Mouse (Mus musculus): ENCODE results near the gene Aim2.

Aim2 gene

GRCm38 (mm10) chr1:173389901-173390401, 39.3 kb downstream of the Aim2 start:
- no peak for DNase-seq (ENCODE audit: extremely low read depth, low read depth)

DNA sequence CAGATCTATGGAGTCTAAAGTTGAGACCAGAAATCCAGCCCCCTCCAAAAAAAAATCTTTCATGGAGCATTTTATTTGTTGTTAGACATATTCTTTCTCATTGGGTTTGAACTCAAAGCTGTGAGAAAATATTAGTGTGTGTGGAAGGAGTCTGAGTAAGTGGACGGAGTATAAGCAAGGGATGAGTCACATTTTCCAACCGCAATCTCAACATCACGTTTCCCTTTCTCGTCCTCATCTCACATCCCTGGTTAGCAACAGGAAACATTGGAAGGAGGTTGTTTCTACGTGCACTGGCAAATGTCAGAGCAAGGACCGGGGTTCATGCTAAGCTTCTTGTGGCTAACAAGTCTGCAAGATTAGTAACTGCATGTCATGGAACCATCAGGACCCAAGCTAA, 41.1 kb downstream of the Aim2 start:
- no peak for DNase-seq (ENCODE audit: extremely low read depth, low read depth)

DNA sequence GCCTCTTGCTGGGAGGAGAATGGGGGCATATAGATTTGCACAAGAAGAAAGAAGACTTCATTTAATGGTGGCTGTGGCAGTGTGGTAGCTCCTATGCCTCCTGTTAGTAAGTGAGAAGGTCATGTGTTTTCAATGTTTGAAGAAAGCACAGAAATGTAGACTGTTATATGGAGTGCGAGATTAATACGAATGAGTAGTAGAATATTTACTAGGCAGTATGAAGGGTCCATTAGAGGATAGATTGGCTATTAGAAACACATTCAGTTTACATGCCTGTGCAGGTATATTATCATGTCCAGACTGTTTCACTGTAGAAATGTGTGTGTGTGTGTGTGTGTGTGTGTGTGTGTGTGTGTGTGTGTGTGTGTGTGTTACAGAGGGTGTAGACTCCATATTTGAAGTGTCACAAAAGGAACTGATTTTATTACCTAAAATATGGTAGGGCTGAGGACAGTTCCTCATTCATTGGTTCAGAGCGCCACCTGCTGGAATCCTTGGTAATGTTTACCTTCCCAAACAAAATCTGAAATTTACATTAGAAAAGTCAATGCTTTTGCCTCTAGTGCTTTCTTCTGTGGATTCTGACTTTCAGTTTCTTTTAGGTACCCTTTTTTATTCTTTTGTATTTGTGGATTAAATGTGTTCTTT, 47.8 kb downstream of the Aim2 start:
- peak; percentile 25 for DNase-seq (ENCODE audit: extremely low read depth, low read depth)

GRCm38 (mm10) chr1:173404696-173405309, 54.1 kb downstream of the Aim2 start:
- DNase-seq (ENCODE audit: extremely low read depth, low read depth), result no peak

DNA sequence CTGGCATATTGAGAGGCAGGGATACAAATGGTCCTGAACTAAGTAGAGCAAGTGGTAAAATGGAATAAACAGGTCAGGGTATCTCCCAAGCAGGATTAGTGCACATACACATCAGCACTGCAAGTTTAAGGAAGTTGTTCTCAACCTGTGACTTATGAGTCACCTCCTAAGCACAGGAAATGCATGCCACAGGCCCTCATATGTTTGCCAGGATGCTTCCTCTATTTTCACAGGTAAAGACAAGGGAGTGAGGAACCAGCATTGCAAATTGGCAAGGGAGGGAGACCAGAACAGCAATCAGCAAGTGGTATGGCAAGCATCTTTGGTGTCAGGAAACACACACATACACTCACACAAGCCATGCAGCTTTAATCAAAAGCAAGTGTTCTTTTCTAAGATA, 58.4 kb downstream of the Aim2 start:
- peak; percentile 47 for DNase-seq (ENCODE audit: extremely low read depth, low read depth)

- DNase-seq (ENCODE audit: extremely low read depth, low read depth), result no peak
These were observed 61.2 kb downstream of the Aim2 start for GRCm38 (mm10) chr1:173411863-173412262.

- DNase-seq (ENCODE audit: extremely low read depth, low read depth), result no peak
These were observed 64.0 kb downstream of the Aim2 start for GRCm38 (mm10) chr1:173414631-173415030.

- no peak for DNase-seq (ENCODE audit: extremely low read depth, low read depth)
These were observed 67.8 kb downstream of the Aim2 start for GRCm38 (mm10) chr1:173418516-173418915.

DNA sequence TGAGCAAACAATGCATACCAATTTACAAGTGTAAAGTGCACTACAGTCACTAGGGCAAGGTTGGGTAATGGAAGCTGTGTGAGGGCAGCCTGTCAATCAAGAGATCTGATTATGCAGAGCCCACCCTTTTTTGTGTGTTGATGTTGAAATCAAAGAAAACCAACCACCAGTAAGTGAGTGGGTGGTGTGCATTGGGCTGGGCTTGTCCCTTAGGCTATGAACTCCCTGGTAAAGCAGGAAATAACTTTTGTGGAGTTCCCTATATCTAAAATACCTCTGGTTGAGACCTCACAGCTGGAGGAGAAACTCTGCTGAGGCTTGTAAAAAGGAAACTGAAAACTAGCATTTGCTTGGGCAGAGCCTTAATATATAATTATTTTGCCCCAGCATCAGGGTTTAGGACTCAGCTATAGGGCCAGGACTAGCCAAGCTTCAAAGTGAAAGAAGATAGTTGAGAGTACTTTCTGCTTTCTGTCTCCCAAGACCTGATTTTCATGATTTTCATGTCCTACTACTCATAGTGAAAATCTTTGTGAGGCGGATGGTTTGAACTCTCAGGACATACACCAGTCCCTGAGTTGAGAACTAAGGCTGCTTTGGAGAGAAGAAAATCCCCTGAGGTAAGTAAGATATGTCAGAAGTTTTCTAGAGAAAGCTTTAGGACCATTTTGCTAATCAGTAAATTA, 68.4 kb downstream of the Aim2 start:
- no peak for DNase-seq (ENCODE audit: extremely low read depth, low read depth)

DNA sequence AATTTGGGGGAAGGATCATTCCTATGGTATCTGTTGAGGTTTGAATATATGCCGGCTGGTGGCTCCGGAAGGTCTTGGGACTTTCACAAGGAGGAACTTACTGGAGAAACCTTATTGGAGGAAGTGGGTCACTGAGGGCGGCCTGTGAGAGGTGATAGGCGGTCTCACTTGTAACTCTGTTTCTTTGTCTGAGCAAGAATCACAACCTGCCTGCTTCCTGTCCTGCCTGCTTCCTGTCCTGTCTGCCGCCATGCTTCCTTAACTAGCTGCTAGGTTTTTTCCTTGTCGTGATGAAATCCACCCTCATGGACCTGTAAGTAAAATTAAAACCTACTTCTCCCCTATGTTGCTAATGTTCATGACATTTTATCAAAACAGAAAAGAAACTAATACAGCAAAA, 69.7 kb downstream of the Aim2 start:
- peak; percentile 74 for DNase-seq (ENCODE audit: extremely low read depth, low read depth)

DNA sequence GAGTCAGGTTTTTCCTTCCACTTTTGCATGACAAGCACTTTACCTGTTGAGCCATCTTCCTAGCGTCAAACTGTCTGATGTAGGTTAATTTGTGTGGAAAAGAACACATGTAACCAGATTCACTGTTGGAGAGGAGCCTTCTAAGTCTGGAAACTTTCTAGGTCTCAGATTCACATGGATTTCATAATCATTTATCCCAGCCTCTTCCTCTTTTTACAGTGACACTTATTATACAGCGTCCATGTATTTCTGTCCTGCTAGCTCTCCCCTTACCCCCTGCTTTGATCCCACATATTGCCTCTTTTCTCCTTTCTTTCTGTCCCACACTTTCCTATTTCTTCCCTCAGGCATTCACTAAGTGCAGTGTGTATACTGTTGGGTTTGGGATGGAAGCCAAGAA, 75.7 kb downstream of the Aim2 start:
- no peak for DNase-seq (ENCODE audit: extremely low read depth, low read depth)

DNA sequence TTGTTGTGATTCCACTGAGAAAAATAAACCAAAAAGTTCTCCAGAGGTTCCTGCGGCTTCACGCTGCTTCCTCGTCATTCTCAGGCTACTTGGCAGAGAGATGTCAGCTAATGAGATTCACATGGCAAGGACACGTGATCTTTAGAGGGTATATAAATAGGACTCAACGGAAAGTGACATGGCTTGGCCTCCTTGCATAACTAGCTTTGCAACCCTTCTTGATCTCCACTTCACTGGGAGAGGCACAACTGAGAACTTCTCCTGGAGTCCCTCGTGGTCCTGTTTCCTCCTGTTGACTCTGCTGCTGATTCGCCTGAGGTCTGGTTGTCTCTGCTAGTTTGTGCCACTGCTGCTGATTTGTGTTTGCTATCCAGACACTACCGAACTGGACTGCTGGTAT, 76.7 kb downstream of the Aim2 start:
- no peak for DNase-seq (ENCODE audit: extremely low read depth, low read depth)

- DNase-seq (ENCODE audit: extremely low read depth, low read depth), result no peak
These were observed 79.5 kb downstream of the Aim2 start for GRCm38 (mm10) chr1:173429995-173430699.

DNA sequence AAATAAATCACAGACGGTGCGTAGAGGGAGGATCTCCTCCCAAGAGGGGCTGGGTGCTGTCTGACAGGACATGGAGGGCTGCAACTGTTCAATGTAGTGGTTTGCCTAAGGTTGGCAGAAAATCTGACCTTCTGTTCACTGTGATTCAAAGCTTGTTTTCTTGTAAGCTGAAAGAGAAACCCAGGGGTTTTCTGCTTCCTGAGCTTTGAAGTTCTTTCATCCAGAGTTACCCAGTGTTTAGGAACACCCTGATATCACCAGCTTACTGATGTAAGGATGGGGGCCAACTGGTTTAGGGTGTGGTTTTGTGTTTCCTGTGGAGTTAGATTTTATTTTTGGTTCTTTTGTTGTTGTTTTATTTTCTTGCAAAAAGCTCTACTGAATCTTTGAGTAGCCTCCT, 81.7 kb downstream of the Aim2 start:
- no peak for DNase-seq (ENCODE audit: extremely low read depth, low read depth)

GRCm38 (mm10) chr1:173437161-173437953, 86.7 kb downstream of the Aim2 start:
- no peak for DNase-seq (ENCODE audit: extremely low read depth, low read depth)

- DNase-seq (ENCODE audit: extremely low read depth, low read depth), result peak; percentile 56
These were observed 90.0 kb downstream of the Aim2 start for GRCm38 (mm10) chr1:173440681-173441080.

DNA sequence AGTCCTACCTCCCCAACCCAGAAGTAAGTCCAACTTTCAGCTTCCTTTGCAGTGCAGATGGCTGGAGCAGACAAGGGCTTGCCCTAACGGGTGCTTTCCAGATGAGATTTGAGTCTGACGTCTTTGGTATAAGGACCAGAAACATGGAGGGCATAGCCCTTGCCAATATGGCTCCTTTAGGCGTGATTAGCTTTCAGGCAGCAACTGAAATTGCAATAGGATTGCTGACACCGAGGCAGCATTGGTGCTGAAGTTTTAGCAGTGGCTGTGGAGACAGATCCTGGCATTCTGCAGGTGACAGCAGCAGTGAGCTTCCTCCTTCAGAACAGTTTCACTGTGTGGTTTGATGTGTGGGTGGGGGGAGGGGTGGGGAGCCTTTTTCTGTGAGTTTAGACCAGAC, 90.5 kb downstream of the Aim2 start:
- DNase-seq (ENCODE audit: extremely low read depth, low read depth), result peak; percentile 33

- no peak for DNase-seq (ENCODE audit: extremely low read depth, low read depth)
These were observed 92.4 kb downstream of the Aim2 start for GRCm38 (mm10) chr1:173443061-173443460.

DNA sequence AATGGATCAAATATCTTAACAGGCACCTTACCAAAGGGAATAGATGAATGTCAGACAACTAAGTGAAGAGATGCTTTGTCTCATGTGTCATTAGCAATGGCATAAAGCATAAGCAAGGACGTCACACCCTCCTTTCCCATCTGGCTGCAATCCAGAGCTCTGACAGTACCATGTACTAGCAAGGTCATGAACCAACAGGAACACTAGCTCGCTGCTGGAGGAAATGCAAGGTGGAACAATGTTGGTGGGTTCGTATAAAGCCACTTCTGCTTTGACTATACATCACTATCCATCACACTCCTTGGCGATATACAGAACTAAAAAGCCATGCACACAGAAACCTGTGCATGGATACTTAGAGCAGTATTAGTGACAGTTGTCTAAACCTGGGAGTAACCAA, 96.4 kb downstream of the Aim2 start:
- DNase-seq (ENCODE audit: extremely low read depth, low read depth), result no peak

DNA sequence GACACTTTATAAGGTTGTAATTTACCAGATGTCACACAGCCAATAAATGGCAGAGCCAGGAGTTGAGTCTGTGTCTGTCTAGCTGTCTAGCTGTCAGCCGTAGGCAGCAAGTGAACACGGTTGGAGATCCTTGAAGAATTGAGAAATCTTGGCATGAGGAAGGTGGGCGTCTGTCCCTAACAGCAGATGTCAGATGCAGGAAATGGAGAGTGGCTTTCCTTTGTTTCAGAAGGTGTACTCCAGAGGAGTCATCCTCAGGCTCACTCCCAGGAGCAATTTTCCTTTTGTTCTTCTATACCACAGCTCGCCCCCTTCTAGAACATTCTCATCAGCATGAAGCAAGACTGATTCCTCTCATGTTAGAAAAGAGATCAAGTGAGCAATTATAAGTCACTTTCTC, 99.9 kb downstream of the Aim2 start:
- DNase-seq (ENCODE audit: extremely low read depth, low read depth), result no peak

DNA sequence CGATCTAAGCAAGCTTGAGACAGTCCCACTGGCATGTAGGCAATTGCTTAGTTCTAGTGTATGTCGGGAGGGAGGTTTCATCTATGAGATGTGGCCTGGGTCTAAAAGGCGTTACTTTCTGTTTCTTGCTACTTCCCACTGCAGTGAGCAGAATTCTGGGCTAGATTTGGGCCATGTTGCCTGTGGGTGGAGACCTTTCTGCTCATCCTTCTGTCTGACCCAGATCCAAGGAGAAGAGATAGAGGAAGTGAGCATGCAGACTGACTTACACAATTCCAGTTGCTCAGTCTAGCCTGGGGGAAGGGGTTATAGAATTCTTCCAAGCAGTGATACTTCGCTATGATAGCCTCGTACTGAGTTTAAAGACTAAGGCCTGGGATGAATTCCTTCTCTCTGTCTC, 101.0 kb downstream of the Aim2 start:
- no peak for DNase-seq (ENCODE audit: extremely low read depth, low read depth)

Data from MEL-GATA-1-ER (cell line).